Mouse (Mus musculus) C2C12 (cell line): ENCODE data around the gene Nrgn.

Experiments used
- CTCF ChIP-seq: IDR thresholded peaks from one replicate; pipeline ENCODE4 v1.5.1; 2011; ENCODE audit not compliant: control insufficient read depth, insufficient read depth, insufficient read length
- USF1 ChIP-seq: IDR thresholded peaks from one replicate; pipeline ENCODE4 v1.6.1; 2011; ENCODE audit warnings: low read depth, mild to moderate bottlenecking, control low read depth, moderate library complexity

DNA sequence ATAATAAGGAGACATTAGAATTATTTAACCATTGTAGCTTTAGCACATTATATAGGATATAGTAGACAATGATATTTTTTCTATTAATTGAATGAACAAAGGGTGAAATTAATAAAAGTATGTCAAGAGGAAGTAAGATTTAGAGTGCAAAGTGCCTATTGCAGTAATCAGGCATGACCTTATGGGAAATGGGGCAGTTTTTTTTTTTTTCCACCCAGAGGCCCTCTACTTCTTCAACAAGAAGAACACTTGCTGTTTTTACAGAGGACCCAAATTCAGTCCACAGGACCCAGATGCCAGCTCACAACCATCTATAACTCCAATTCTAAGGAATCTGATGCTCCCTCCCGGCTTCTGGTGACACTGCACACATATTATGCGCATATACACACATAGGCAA is 7.9 kb upstream of the Nrgn start:
- TF ChIP-seq CTCF (no peak), USF1 (no peak)
